In the genomic region with DNA sequence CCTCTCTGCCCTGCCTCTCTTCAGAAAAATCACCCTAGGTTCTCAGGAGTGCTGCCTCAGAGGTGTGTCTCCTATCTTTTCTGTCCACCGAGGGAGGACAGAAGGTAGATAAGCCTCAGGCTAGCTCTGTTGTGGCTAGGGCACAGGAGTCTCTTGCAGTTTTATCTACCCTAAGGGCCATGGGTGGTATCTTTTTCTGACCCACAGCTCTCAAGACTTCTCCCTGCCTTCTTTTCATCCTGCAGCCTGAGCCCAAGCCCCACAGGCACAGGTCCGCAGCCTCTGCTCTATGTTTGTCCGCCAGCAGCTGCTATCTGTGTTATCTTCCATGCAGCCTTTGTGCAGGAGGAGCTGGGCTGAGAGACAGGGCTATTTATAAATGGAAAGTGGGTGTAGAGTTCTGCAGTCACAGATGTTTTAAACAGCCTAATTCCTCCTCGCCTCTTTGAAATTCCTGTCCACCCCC, we compare ENCODE assay signal across 8 mouse cellular contexts. TPM values are rescaled to one million over a fixed set of nuclear protein-coding genes. Genes with fewer than 3 reads are reported as not detected.
DNase-seq lines count a peak whose midpoint lies in the region; ATAC-seq and TF ChIP-seq lines count a peak whose summit lies in the region.

No protein-coding gene starts in this region.

- H3K27me3 ChIP-seq in forebrain, postnatal 0 days (ENCODE audit: insufficient read depth, low read length) = no peaks in the 10 kb centered on the region
- H3K27me3 ChIP-seq in forebrain, embryonic 16.5 days (replicated peaks; ENCODE audit: control insufficient read depth, insufficient read depth, low read length) = no peaks in the 10 kb centered on the region
- H3K27me3 ChIP-seq in intestine, postnatal 0 days (replicated peaks; ENCODE audit: control insufficient read depth, insufficient read depth, low read length) = no peaks in the 10 kb centered on the region
- H3K27me3 ChIP-seq in midbrain, embryonic 13.5 days = no peaks in the 10 kb centered on the region

- no peak for TF ChIP-seq CTCF in forebrain, postnatal 0 days (IDR thresholded peaks at IDR 0.05; ENCODE audit: low read depth)
- TF ChIP-seq CTCF in intestine, postnatal 0 days (IDR thresholded peaks at IDR 0.05; ENCODE audit: low read depth) = no peak

- no peak for DNase-seq in forebrain, postnatal 0 days
- peak; percentile 14 to 29 for DNase-seq in spleen, postnatal 36 days (ENCODE audit: low spot score in 2 of 2)
- no peak for DNase-seq in spleen, postnatal 14 days (ENCODE audit: low spot score in 2 of 2)
- DNase-seq in adrenal gland, postnatal 25 days = no peak

- H3K36me3 ChIP-seq in forebrain, postnatal 0 days (ENCODE audit: insufficient read depth) = peaks cover 20% of the 10 kb centered on the region
- H3K36me3 ChIP-seq in forebrain, embryonic 16.5 days (ENCODE audit: control insufficient read depth, insufficient read depth) = peaks cover 11% of the 10 kb centered on the region
- peaks cover 19% of the 10 kb centered on the region for H3K36me3 ChIP-seq in intestine, postnatal 0 days (ENCODE audit: control insufficient read depth, insufficient read depth)
- H3K36me3 ChIP-seq in midbrain, embryonic 13.5 days = peaks cover 29% of the 10 kb centered on the region

- WGBS in forebrain, postnatal 0 days = 52% methylated on average over 4 of the region's 4 CpGs
- 52% methylated on average over 4 of the region's 4 CpGs for WGBS in forebrain, embryonic 16.5 days
- WGBS in intestine, postnatal 0 days = 15% methylated on average over 4 of the region's 4 CpGs
- 58% methylated on average over 4 of the region's 4 CpGs for WGBS in midbrain, embryonic 13.5 days

- ATAC-seq in forebrain, postnatal 0 days = peak; percentile 39; the same call in 1 of the 2 replicates
- ATAC-seq in forebrain, embryonic 16.5 days = no peak
- ATAC-seq in intestine, postnatal 0 days = peak; percentile 19; the same call in 1 of the 2 replicates
- ATAC-seq in midbrain, embryonic 13.5 days = no peak
- ATAC-seq in CD4-positive, CD25-positive, alpha-beta regulatory T cell, adult 4 months = no peak

- no peaks in the 10 kb centered on the region for H3K4me1 ChIP-seq in forebrain, postnatal 0 days (ENCODE audit: insufficient read depth)
- H3K4me1 ChIP-seq in forebrain, embryonic 16.5 days (replicated peaks; ENCODE audit: control insufficient read depth, insufficient read depth, low read length) = peaks cover 10% of the 10 kb centered on the region; the same call in 1 of the 2 replicates
- H3K4me1 ChIP-seq in intestine, postnatal 0 days (replicated peaks; ENCODE audit: control insufficient read depth, insufficient read depth, low read length) = no peaks in the 10 kb centered on the region
- H3K4me1 ChIP-seq in midbrain, embryonic 13.5 days (replicated peaks) = no peaks in the 10 kb centered on the region

- H3K9ac ChIP-seq in forebrain, postnatal 0 days = peak overlapping the region; percentile 22; the same call in 1 of the 2 replicates
- no peak overlapping the region for H3K9ac ChIP-seq in forebrain, embryonic 16.5 days (replicated peaks; ENCODE audit: low read depth, low read length)
- no peak overlapping the region for H3K9ac ChIP-seq in intestine, postnatal 0 days (ENCODE audit: low read depth, low read length)
- H3K9ac ChIP-seq in midbrain, embryonic 13.5 days (replicated peaks) = no peak overlapping the region

- H3K9me3 ChIP-seq in forebrain, postnatal 0 days (ENCODE audit: low read length) = no peaks in the 10 kb centered on the region
- H3K9me3 ChIP-seq in forebrain, embryonic 16.5 days (ENCODE audit: control insufficient read depth, low read length) = no peaks in the 10 kb centered on the region
- no peaks in the 10 kb centered on the region for H3K9me3 ChIP-seq in intestine, postnatal 0 days (ENCODE audit: control insufficient read depth)
- H3K9me3 ChIP-seq in midbrain, embryonic 13.5 days = no peaks in the 10 kb centered on the region

- no peak overlapping the region for H3K4me3 ChIP-seq in forebrain, postnatal 0 days (ENCODE audit: low read depth, low read length)
- no peak overlapping the region for H3K4me3 ChIP-seq in forebrain, embryonic 16.5 days (replicated peaks; ENCODE audit: low read length)
- H3K4me3 ChIP-seq in intestine, postnatal 0 days (ENCODE audit: low read depth, low read length) = no peak overlapping the region
- H3K4me3 ChIP-seq in midbrain, embryonic 13.5 days (replicated peaks) = no peak overlapping the region

- no peak overlapping the region for H3K4me2 ChIP-seq in forebrain, postnatal 0 days (ENCODE audit: low read depth)
- H3K4me2 ChIP-seq in forebrain, embryonic 16.5 days (ENCODE audit: low read length) = no peak overlapping the region
- no peak overlapping the region for H3K4me2 ChIP-seq in intestine, postnatal 0 days (replicated peaks; ENCODE audit: low read depth)
- no peak overlapping the region for H3K4me2 ChIP-seq in midbrain, embryonic 13.5 days (replicated peaks)

- peak overlapping the region; percentile 62 for H3K27ac ChIP-seq in forebrain, postnatal 0 days (ENCODE audit: low read depth, low read length)
- H3K27ac ChIP-seq in forebrain, embryonic 16.5 days (ENCODE audit: low read length) = no peak overlapping the region
- no peak overlapping the region for H3K27ac ChIP-seq in intestine, postnatal 0 days (ENCODE audit: low read depth, low read length)
- H3K27ac ChIP-seq in midbrain, embryonic 13.5 days = peak overlapping the region; percentile 45; the same call in 1 of the 2 replicates

RNA-seq across cellular contexts. Expression of gene C1qtnf4, which starts 15.5 kb away (rescaled TPM):
- total RNA-seq in forebrain, postnatal 0 days (2014; rRNA removed) = 201 and 252 TPM in 2 replicates
- polyA plus RNA-seq in forebrain, postnatal 0 days (2015; fragmentation: Nextera tagmentation; extraction: Ambion mirVana) = 185 and 189 TPM in 2 replicates
- 28.6 and 29.9 TPM in 2 replicates for polyA plus RNA-seq in forebrain, embryonic 16.5 days (2015; fragmentation: Nextera tagmentation; extraction: Ambion mirVana)
- polyA plus RNA-seq in intestine, postnatal 0 days (2015; fragmentation: Nextera tagmentation; extraction: Ambion mirVana) = 6.5 and 7.6 TPM in 2 replicates
- 18.1 and 27.3 TPM in 2 replicates for polyA plus RNA-seq in midbrain, embryonic 13.5 days (2015; fragmentation: Nextera tagmentation; extraction: Ambion mirVana)
- 1.00 and 1.9 TPM in 2 replicates for total RNA-seq in adrenal gland, postnatal 25 days (2021)
- polyA plus RNA-seq in CD4-positive, CD25-positive, alpha-beta regulatory T cell, adult 4 months (2017; shearing (Covaris generic)) = under 1 TPM; 0.82 to 0.83 TPM

RNA-seq across cellular contexts. Expression of gene Mtch2, which starts 23.2 kb away (rescaled TPM):
- total RNA-seq in forebrain, postnatal 0 days (2014; rRNA removed) = 106 and 120 TPM in 2 replicates
- 222 and 224 TPM in 2 replicates for polyA plus RNA-seq in forebrain, postnatal 0 days (2015; fragmentation: Nextera tagmentation; extraction: Ambion mirVana)
- 264 and 287 TPM in 2 replicates for polyA plus RNA-seq in forebrain, embryonic 16.5 days (2015; fragmentation: Nextera tagmentation; extraction: Ambion mirVana)
- 196 and 216 TPM in 2 replicates for polyA plus RNA-seq in intestine, postnatal 0 days (2015; fragmentation: Nextera tagmentation; extraction: Ambion mirVana)
- 246 and 259 TPM in 2 replicates for polyA plus RNA-seq in midbrain, embryonic 13.5 days (2015; fragmentation: Nextera tagmentation; extraction: Ambion mirVana)
- total RNA-seq in adrenal gland, postnatal 25 days (2021) = 248 and 259 TPM in 2 replicates
- polyA plus RNA-seq in CD4-positive, CD25-positive, alpha-beta regulatory T cell, adult 4 months (2017; shearing (Covaris generic)) = 100 to 1,000 TPM; 101 to 104 TPM

RNA-seq across cellular contexts. Expression of gene Kbtbd4, which starts 34.4 kb away (rescaled TPM):
- total RNA-seq in forebrain, postnatal 0 days (2014; rRNA removed) = 49.5 and 59.4 TPM in 2 replicates
- 54.3 and 60.3 TPM in 2 replicates for polyA plus RNA-seq in forebrain, postnatal 0 days (2015; fragmentation: Nextera tagmentation; extraction: Ambion mirVana)
- 61.9 and 62.3 TPM in 2 replicates for polyA plus RNA-seq in forebrain, embryonic 16.5 days (2015; fragmentation: Nextera tagmentation; extraction: Ambion mirVana)
- 12.0 and 13.1 TPM in 2 replicates for polyA plus RNA-seq in intestine, postnatal 0 days (2015; fragmentation: Nextera tagmentation; extraction: Ambion mirVana)
- 63.1 and 64.2 TPM in 2 replicates for polyA plus RNA-seq in midbrain, embryonic 13.5 days (2015; fragmentation: Nextera tagmentation; extraction: Ambion mirVana)
- total RNA-seq in adrenal gland, postnatal 25 days (2021) = 30.9 and 36.0 TPM in 2 replicates
- polyA plus RNA-seq in CD4-positive, CD25-positive, alpha-beta regulatory T cell, adult 4 months (2017; shearing (Covaris generic)) = 10 to 100 TPM; 40.3 to 50.4 TPM

RNA-seq across cellular contexts. Expression of gene Ndufs3, which starts 34.5 kb away (rescaled TPM):
- total RNA-seq in forebrain, postnatal 0 days (2014; rRNA removed) = 156 and 190 TPM in 2 replicates
- 248 and 283 TPM in 2 replicates for polyA plus RNA-seq in forebrain, postnatal 0 days (2015; fragmentation: Nextera tagmentation; extraction: Ambion mirVana)
- 211 and 212 TPM in 2 replicates for polyA plus RNA-seq in forebrain, embryonic 16.5 days (2015; fragmentation: Nextera tagmentation; extraction: Ambion mirVana)
- 263 and 280 TPM in 2 replicates for polyA plus RNA-seq in intestine, postnatal 0 days (2015; fragmentation: Nextera tagmentation; extraction: Ambion mirVana)
- 210 TPM in 2 replicates for polyA plus RNA-seq in midbrain, embryonic 13.5 days (2015; fragmentation: Nextera tagmentation; extraction: Ambion mirVana)
- 313 and 358 TPM in 2 replicates for total RNA-seq in adrenal gland, postnatal 25 days (2021)
- 100 to 1,000 TPM; 103 to 127 TPM for polyA plus RNA-seq in CD4-positive, CD25-positive, alpha-beta regulatory T cell, adult 4 months (2017; shearing (Covaris generic))

Comparison
In these comparisons a context has a peak if more than half of its experiments do, and no peak if none do; other contexts are left out.
1. ATAC-seq: peak in forebrain, postnatal 0 days (single experiment) and intestine, postnatal 0 days (single experiment); none in forebrain, embryonic 16.5 days (single experiment), midbrain, embryonic 13.5 days (single experiment) and CD4-positive, CD25-positive, alpha-beta regulatory T cell, adult 4 months (single experiment).
2. DNase-seq: peak in spleen, postnatal 36 days (2 of 2); none in forebrain, postnatal 0 days (single experiment), spleen, postnatal 14 days (0 of 2) and adrenal gland, postnatal 25 days (single experiment).
3. H3K27ac ChIP-seq: peak in forebrain, postnatal 0 days (single experiment) and midbrain, embryonic 13.5 days (single experiment); none in forebrain, embryonic 16.5 days (single experiment) and intestine, postnatal 0 days (single experiment).